Mouse (Mus musculus) Patski (cell line): ENCODE results near the gene Prss44. TPM values are rescaled to one million over a fixed set of nuclear protein-coding genes. Genes with fewer than 3 reads are reported as not detected.

Experiments used
- ATAC-seq: fragments of 100-300 bp; one replicate; pipeline ENCODE4 v1.8.0; 2021
- CTCF ChIA-PET: fragments of 350-600 bp; sonication (Branson Sonifier 250); formaldehyde crosslinking; loops from one replicate; lab custom pipeline; 2022; ENCODE audit warnings: inconsistent platforms; lab: Charles Lee
- POLR2A ChIA-PET: fragments of 350-600 bp; sonication (Branson Sonifier 250); formaldehyde crosslinking; loops from one replicate; lab custom pipeline; 2022; ENCODE audit warnings: antibody characterized with exemption, inconsistent platforms; lab: Charles Lee
- DNase-seq: peaks from one replicate; pipeline ENCODE4 v3.0.0-alpha.2; 2011; ENCODE audit warnings: low read depth, low spot score
- H3K27me3 ChIP-seq: fragments of 371-371 bp; one replicate; pipeline ENCODE4 v1.5.1; 2021
- CTCF ChIP-seq: fragments of 100-300 bp; IDR thresholded peaks from one replicate; pipeline ENCODE4 v1.5.1; 2021
- in situ Hi-C: fragments of 300-500 bp; cut with MboI; formaldehyde crosslinking; loops from 3 replicates; pipeline ENCODE4 v1.11.1; 2018; ENCODE audit warnings: low pct_unique_long_range_greater_than_20kb, mixed read lengths
- polyA plus RNA-seq: library from polyadenylated mRNA; unstranded; gene quantifications from one replicate; pipeline ENCODE4 v1.2.3, GENCODE M21; 2021

The Prss44 gene
- polyA plus RNA-seq, 1 experiment from 2014 or later = not detected

DNA sequence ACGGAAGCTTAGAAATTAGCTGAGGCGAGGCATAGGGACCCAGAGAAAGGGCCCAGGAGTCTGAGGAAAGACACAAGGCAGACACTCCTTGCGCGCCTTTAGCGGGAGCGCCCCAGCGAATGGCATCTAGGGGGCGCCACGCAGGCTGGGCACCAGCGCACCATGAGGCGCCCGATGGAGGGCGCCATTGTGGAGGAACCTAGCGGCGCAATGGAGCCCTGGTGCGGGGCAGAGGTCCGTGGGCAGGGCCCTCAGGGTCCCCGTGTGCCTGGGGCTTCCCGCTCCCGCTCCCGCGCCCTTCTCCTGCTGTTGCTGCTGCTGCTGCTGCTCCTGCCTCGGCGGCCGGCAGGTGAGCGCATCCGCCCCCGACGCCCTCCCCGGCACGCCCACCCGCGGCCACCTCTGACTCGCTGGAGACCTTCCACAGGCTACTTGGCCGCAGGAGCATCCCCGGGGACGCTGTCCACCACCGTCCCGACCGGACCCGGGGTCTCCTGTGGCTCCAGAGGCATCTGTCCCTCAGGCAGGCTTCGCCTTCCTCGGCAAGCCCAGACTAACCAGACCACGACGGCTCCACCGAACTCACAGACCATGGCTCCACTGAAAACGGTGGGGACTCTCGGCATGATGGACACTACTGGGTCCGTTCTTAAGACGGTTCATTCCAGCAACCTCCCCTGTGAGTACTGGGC lies 44.1 kb downstream of the Prss44 start, which contains the start of gene Prss50:
TSS of gene Prss50 (plus strand) at position 187 of the 692 bp plus-strand sequence.
- no peak for TF ChIP-seq CTCF
- DNase-seq (no peak), ATAC-seq (no peak)
- in situ Hi-C loops = no loop called here
- ChIA-PET CTCF (no interaction called here), POLR2A (interaction anchor here (0.6 kb wide), 1 partner anchor 74 kb away, joined by 11 read pairs; no protein-coding TSS in a partner anchor)
- H3K27me3 ChIP-seq = no peaks in the 10 kb centered on the region

DNA sequence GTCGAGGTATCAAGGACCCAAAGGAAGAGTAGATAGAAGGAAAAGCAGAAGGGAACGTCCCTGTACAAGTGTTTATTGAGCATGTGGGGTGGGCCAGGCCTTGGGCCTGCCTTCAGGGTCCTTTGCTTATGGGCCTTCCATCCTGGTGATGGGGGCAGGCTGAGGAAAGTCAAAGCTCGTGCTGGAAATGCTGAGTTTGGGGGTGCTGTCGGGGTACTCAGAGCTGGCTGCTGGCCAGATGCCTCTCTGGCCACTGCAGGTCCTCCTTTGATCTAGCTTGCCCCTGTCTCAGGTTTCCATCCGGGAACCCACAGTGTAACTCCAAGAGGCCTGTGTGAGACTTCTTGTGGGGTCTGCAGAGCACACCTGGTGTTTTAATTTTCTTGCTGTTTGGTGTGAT lies 44.7 kb downstream of the Prss44 start:
- no peaks in the 10 kb centered on the region for H3K27me3 ChIP-seq
- ATAC-seq (no peak), DNase-seq (no peak)
- TF ChIP-seq CTCF = no peak
- ChIA-PET POLR2A (no interaction called here), CTCF (no interaction called here)
- in situ Hi-C loops = no loop called here

DNA sequence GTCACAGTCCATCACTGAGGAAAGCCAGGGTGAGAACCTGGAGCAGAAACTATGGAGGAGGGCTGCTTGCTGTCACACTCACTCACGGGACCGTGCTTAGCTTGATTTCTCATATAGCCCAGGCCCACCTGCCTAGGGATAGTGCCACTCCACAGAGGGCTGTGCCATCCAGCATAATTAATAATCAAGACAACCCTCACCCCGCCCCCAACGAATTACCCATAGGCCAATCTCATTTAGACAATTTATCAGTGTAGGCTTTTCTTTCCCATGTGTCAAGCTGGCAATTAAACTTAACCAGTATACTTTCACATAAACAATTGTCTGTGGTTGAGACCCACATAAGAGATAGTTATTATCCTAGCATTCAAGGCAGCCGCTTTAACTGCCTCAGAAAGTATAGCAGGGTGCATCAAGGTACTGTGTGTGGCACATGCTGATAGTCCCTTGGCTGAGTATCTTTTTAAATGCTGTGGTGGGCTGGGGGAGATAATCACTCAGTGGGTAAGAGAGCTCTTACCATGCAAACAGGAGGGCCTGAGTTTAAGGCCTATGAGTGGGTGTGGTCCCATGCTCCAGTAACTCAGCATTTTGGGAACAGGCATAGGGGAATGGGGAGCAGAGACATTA lies 45.3 kb downstream of the Prss44 start:
- TF ChIP-seq CTCF = no peak
- ATAC-seq = no peak
- POLR2A ChIA-PET = no interaction called here
- CTCF ChIA-PET = interaction anchor here (1.4 kb wide), 1 partner anchor 78 kb away, joined by 3 read pairs; no protein-coding TSS in a partner anchor
- no peaks in the 10 kb centered on the region for H3K27me3 ChIP-seq
- in situ Hi-C loops = no loop called here
- no peak for DNase-seq

DNA sequence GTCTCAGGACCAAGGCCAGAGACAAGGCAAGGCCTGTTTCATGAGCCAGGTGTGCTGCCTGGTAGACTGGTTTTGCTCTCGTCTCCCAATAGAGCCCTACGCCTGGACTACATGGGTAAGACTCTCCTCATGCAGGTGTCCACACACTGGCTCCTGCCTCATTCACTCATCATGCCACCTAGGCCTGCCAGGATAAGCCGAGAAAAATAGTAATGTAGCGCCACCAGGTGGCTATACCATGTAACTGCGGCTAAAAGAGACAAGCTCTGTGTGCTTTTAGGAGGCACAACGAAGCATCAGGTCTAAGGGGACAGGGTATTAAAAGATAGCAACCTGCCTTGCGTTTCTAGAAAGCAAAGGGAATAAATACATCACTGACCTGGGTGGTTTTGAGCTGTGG lies 57.2 kb downstream of the Prss44 start:
- in situ Hi-C loops = loop anchor here (5.0 to 10.0 kb wide), 3 partner anchors 154 to 446 kb away; no protein-coding TSS in a partner anchor
- POLR2A ChIA-PET = no interaction called here
- no peaks in the 10 kb centered on the region for H3K27me3 ChIP-seq
- DNase-seq = no peak
- peak; percentile 18 for ATAC-seq
- CTCF ChIA-PET = interaction anchor here (0.6 to 4.1 kb wide), 9 partner anchors 9 to 155 kb away, joined by 3 to 28 read pairs (median 4); partner anchors contain the start of genes Als2cl and Tmie
- no peak for TF ChIP-seq CTCF

Other genes starting within 250 kb of the Prss44 start
- 69.3 TPM for gene Nradd, start 189.5 kb upstream of the Prss44 start, polyA plus RNA-seq
- 20.0 TPM for gene Nbeal2, start 159.8 kb upstream of the Prss44 start, polyA plus RNA-seq
- gene Ccdc12, start 157.5 kb upstream of the Prss44 start, polyA plus RNA-seq = 88.1 TPM
- 0.19 TPM for gene Myl3, start 72.1 kb upstream of the Prss44 start, polyA plus RNA-seq
- gene Pth1r, start 66.8 kb upstream of the Prss44 start, polyA plus RNA-seq = 9.9 TPM
- not detected for gene Prss42, start 15.8 kb upstream of the Prss44 start, polyA plus RNA-seq
- not detected for gene Prss43, start 12.7 kb downstream of the Prss44 start, polyA plus RNA-seq
- not detected for gene Prss45, start 20.6 kb downstream of the Prss44 start, polyA plus RNA-seq
- 2.4 TPM for gene Prss46, start 30.5 kb downstream of the Prss44 start, polyA plus RNA-seq
- 0.13 TPM for gene Prss50, start 44.0 kb downstream of the Prss44 start, polyA plus RNA-seq
- gene Als2cl, start 65.9 kb downstream of the Prss44 start, polyA plus RNA-seq = 69.4 TPM
- gene Tmie, start 66.1 kb downstream of the Prss44 start, polyA plus RNA-seq = 5.1 TPM
- gene Fam240a, start 102.9 kb downstream of the Prss44 start, polyA plus RNA-seq = not detected
- gene Tdgf1, start 132.2 kb downstream of the Prss44 start, polyA plus RNA-seq = not detected
- not detected for gene Lrrc2, start 137.6 kb downstream of the Prss44 start, polyA plus RNA-seq
- 0.04 TPM for gene Rtp3, start 176.6 kb downstream of the Prss44 start, polyA plus RNA-seq
- gene Ltf, start 205.3 kb downstream of the Prss44 start, polyA plus RNA-seq = 0.63 TPM
- gene Ccrl2, start 243.5 kb downstream of the Prss44 start, polyA plus RNA-seq = 0.45 TPM